Mouse (Mus musculus) frontal cortex, postnatal 14 days (tissue): ENCODE measurements around the gene Slc40a1.

ENCODE experiments used
- DNase-seq, 2 experiments: peaks; one replicate each; pipeline ENCODE4 v3.0.0; 2022; ENCODE audit warnings: low spot score in 2 of 2

Slc40a1 gene

DNA sequence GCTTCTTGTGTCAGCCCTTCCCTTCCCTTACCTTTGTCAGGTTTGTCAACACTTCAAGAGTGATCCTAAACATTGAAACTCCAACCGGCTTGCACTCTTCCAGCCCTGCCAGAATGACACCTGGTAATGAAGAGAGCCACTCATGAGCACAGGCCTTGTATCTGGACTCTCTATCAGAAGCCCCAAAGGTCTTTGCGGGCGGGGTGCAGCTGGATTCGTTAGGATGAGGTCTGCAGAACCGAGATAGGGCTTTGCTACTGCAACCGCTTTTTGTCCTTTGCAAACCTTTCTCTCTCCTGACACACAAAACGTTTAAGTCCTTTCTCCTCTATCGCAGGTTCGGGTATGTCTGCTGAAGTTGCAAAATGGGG lies at the start of gene Slc40a1:
Gene Slc40a1 (minus strand): TSS at position 131 of the 371 bp plus-strand sequence.
- DNase-seq, result no peak

DNA sequence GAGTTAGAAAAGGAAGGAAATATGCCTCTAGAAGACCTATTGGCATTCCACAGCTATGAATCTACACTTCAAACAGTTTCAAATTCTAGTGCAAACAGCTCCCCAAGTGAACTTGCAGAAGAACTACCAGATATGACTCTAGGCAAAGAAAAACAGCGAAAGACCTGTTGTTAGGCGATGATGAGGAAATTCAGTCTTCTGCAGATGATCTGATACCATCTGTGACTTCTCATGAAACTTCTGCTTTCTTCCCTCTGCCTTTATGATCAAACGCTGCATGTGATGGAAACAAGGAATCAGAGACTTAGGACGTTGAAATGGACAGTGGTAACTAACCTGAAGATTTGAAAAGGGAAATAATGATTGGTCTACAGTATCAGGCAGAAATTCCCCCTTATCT lies 45.0 kb upstream of the Slc40a1 start:
- no peak for DNase-seq

DNA sequence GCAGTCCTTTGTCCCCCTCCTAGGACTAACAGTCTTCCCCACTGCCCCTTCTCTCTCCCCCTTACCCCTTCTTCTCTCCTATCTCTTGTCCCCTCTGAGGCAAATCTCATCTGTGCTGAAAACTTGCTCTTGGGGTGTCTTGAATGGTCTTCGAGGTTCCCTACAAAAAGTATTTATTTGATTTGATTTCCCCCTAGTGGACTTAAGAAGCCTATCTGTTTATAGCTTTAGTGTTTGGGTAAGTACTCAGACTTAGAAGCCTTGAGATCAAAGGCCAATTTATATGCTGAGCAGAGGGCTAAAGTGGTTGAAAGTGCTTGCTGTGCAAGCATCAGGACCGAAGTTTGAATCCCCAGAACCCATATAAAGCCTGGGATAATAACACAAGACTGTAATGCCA lies 22.7 kb upstream of the Slc40a1 start:
- no peak for DNase-seq

DNA sequence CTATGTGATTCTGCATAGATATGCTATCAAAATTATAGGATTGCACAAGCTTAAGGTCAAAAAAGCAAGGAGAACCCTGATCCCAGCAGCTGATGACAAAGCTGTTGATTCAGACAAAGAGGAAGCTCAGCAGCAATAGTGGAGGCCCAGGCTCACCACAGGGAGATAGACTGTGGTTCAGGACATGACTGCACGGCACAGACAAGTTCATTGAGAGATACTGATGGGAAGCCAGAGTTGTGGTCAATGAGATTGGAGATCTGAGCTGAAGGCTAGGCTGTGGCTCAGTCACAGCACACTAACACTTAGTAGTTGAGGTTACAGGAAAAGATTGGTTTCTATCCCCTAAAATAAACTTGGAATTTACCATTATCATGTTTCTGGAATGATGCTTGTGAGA lies 21.5 kb upstream of the Slc40a1 start:
- DNase-seq, result no peak

DNA sequence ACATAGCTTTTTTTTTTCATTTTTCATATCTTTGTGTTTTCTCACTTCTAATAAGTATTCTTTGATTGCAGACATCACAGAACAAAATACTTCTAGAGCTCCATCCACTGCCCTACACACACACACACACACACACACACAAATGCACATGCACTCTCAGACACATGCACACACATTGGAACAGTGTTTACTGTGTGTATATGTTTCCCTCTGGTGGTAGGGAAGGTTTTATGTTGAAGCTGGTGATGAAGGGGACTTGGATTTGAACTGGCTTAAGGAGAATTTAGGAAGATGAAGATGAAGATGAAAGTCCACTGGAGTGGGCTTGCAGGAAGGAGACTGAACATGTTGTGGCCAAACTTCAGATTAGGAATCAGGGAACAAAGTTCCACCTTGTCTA lies 4.8 kb upstream of the Slc40a1 start:
- DNase-seq, result no peak

DNA sequence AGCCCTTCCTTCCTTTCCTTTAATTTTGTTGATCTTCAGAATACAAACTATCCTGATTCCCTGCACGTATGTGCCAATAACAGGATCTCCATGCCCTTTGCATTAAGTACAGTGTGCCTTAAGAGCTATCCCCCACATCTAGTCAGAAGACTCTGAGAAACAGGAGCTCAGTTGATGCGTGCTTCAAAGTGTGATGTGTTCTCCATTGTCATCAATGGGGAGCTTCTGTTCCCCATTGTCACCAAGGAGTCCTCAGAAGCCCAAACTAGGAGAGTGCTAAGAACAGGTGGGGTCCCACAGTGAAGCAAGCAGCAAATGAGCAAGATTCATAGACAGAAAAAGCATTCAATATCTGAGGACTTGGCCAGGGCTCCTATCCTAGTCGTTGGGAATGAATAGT lies 588 bp upstream of the Slc40a1 start:
- no peak for DNase-seq

DNA sequence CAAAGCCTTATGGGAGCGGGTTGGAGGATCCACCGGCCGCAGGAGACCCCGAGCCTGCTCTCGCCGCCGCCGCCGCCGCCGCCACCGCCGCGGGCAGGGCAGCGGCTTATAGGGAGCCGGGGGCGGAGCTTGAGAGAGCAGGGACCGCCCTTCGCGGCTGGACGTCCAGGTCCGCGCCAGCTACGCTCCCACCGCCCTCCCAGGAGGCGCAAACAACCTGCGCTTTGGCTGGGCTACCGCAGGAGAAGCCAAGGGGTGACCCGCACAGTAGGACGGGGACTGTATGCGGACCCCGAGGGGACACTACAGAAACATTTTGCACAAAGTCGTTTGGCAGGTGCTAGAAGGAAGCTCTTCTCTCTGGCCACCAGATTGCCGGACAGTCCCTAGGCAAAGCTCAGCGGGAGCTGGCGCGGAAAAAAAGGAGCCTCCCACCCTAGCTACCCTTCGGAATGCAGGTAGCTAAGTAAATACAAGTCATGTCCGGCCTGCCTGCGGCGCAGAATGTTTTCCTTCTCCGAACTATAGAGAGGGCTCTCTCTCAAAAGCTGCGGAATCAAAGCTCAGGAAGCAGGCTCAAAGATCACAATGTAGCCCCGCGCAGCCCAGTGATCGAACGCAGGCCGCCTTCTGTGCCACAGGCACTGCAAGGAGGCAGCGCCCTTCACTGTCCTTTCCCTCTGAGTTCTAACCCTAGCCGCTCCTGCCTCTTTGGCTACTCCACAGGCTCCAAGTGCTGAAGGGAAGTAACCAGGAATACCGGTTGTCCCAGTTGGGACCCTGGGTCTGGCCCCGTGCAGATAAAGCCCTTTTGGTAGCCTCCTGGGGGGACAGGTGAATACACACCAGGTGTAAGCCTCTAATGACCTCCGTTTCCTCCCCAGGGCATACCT lies 577 bp downstream of the Slc40a1 start:
- DNase-seq, result peak; percentile 16 to 51

DNA sequence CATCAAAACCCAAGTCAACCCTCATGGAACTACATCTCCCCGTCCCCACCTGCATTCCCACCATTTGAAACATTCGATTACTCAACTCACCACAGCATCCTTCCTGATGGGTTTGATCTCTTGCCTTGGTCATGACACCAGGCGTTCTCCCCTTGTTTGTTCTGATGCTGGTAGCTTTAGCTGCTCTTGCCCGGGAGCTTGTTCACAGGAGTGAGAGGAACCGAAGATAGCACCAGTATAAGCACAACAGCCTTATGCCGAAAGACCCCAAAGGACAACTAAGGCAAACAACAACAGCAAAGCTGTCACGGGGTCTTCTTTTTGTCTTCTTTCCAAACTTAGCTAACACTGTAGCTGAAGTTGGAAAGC lies 1.2 kb downstream of the Slc40a1 start:
- DNase-seq, result no peak

DNA sequence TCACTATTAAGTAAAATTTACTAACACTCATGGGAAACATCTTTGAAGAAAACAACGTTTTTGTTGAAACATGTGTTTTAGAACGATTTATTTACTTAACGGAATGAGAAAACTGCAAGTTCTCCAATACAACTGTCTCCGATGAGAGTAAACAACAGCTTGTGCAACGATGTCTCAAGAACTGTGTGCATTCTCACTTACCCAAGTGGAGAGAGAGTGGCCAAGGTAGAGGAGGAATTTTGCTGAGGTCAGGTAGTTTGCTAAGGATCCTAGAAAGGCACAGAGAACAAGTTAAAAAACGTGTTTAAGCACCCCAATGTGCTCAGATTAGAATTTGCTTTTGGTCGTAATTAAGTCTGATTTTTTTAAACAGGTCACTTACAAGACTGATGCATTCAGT lies 1.8 kb downstream of the Slc40a1 start:
- DNase-seq, result no peak

DNA sequence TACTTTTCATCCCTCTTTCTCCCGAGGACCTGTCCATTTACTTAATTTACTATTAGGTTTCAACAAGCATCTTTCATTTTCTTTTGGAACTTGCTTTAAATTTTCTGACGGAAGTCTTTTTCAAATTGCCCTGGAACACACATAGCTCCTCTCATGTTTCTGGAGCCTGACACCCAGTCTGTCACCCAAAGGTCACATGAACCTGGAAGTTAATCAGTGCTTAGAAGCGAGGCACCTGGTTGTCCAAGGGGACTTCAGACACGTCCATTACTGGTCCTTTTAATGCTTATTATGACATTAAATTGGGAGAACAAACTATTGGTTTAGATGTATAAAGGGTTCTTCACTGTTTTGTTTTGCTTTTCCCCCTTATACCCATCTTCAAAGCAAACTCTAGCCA lies 3.0 kb downstream of the Slc40a1 start:
- DNase-seq, result no peak

DNA sequence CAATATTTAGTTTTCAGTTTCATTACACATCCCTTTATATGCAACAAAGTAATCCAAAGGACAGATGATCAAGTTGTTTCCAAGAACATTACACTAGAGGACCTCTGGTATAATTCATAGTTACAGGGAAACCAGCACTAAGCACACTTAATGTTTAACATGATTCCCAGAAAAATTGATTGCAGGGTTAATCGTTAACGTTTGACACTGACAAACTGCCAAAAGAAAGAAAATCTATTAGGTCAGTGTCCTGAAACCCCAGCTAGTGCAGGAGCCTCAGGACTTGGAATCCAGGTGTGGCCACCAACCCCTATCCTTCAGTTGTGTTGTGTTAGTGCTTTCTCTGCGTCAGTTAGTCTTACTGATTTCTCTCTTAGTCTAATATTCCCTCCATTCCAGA lies 5.6 kb downstream of the Slc40a1 start:
- DNase-seq, result no peak

DNA sequence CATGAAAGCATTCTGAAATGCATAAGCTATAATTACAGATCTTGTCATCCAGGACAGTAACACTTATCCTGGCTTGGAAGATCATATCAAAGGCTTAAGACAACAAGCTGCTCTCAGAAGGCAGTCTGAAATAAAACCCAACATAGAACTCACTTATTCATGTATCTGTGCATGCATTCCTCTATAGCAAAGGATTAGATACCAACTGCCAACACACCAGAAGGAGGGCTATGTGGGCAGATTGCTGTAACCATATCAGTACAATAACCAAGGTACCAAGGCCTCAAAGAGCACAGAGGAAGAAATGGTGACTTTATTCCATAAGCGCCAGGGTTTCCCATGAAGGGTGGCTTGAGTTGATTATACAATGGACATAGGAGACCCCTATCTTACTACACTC lies 6.6 kb downstream of the Slc40a1 start:
- DNase-seq, result no peak

DNA sequence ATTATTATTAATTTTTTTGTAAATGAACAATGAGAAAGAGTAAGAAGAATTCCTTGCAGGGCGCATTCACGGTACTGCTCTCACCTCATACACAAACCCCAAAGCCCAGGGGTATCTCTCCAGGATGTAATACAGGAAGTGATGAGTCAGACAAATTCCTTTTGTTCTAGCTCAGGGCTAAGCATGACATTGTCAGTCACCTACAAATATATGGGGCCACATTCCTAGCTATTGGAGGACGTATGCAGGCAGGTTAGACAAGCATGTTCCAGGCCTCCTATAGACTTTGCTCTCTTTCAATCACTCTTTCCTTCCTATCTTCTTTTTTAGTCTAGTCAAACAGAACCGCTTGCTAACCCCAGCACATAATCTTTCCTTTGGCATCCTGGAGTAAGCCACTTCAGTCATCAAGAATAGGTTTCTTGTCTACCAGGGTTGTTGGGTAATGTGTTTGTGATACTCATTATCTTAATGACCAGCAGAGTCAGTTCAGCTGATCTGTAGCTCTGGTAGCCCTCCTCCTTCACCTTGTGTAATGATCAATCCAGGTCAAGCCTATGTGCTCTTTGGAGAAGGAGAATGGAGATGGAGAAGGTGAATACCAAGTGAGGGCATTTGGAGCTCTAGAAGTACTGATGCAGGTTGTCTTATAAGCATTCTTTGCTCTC lies 9.1 kb downstream of the Slc40a1 start:
- DNase-seq, result no peak

DNA sequence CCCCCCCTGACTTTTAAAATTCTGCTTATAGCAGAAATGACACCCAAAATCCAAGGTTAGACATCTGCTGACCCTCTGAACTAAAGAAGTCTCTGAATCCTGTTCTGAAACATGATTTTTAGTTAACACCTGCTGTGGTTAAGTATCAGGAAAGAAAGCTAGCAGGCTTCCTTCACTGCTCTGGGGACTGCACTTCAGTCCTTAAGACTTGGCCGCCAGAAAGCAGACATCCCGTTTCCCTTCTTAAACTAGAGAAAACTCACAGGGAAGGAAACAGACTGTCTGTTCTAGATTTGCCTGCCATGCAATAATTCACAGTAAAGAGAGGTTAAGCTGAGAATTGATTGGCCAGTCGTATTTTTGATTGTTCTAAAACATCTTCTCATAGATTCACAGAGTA lies 10.1 kb downstream of the Slc40a1 start:
- DNase-seq, result no peak

DNA sequence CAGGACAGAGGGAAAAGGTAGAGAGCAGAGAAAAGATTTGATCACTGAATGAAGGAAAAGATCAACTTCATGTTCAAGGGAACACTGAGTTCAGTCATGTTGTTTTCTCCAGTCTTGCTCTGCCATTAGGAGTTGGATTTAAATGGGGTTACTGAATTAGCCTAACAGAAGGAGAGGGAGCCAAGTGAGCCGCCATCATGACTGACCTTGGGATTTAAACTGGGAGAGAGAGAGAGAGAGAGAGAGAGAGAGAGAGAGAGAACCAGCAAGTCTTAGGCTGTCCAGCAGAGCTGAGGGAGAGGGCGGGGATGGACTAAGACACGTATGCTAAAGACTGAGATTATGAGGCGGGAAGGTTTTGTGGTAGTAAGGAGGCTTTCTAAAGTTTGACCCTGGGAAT lies 12.1 kb downstream of the Slc40a1 start:
- no peak for DNase-seq

DNA sequence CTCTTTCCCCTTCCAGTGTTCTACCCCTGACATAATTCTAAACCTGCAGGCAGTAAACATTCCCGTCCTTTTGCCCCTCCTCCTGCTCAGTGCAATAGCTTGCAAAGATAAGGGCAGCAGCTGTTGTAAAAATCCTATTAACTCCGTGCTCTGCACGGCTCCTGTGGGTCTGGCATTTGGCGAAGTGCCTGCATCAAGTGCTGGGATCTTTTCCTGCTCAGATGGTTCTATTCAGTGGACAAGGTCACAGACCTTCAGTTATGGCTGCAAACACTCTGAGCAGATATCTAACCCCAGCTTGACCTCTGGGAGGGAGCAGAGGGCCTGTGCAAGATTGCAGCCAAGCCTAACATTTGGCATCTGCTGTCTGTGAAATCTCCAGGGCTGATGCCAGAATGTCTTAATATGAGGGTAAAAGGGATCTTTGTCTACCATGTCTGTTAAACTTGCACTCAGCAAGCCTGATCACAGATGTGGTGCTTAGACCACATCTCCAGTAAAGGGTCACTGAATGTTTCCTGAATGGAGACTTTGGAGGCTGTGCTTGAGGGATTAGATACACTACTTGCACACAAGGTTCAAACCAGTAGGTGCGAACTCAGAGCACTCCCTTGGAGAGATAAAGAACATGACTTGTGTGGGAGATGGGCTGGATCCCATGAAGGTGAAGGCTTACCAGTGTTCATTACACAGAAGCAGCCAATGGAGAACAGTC lies 21.1 kb downstream of the Slc40a1 start:
- no peak for DNase-seq

DNA sequence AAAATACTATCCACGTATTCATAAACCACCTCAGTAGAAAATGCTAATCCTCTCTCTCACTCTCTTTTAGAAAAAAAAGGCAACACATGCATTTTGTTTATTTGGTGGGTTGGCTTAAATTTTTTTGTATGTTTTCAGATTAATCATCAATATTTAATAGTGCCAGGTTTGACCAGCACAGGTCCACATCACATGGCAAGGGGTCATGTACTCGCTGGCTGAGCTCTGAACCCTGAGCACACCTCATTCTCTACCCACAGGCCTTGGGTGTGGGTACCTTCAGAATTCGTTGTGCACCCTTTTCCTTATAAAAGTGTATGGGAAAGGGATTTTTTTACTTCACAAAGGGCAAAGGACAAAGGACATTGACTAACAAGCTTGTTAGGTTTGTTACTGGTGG lies 22.2 kb downstream of the Slc40a1 start:
- DNase-seq, result no peak

DNA sequence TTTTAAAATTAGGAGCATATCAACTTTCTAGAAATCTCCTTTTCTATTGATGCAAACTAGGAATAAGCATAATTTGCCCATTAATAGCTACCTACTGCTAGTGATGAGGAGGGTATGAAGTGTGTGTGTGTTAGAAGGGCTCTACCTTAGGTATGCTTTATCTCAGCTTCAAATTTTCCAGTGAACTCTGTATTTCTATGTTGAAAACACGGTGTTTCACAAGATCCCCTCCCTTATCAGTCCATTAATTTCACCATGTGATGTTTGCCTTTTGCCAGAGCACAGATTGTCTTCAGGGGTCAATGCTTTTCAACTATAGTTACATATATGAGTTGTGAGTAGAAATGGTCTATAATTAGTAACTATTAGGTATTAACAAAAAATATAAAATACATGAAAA lies 28.3 kb downstream of the Slc40a1 start:
- DNase-seq, result no peak

DNA sequence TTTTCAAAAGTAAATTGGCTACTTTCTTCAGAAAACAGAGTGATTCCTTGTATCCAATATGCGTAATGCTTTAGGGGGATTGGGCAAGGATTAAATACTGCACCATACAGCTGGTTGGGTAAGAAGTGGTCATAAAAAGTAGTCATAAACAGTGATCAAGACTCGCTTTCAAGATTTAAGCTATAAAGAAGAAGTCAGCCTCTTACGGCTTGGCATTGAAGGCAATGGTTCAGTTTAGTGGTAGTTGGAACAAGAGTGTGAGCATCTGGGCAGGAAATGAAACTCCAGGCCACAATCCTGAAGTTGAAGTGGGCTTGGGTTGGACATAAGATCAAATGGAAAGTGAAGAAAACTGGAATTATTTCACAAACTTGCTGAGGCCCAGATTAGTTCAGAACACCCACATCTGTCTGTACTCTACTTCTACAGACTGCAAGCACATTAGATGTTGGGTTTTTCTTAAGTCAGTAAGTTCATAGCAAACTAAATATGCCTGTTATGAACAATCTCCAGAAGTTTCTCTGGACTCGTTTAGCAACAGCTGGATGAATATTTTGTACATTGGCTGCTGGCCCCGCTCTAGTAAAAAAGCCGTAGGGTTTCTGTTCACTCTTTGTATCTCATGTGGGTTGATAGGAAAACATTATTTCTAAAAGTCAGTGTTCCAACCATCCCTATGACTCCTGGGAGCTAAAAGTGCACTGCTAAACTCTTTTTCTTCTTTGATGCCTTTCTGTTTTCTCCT lies 32.0 kb downstream of the Slc40a1 start:
- DNase-seq, result no peak

DNA sequence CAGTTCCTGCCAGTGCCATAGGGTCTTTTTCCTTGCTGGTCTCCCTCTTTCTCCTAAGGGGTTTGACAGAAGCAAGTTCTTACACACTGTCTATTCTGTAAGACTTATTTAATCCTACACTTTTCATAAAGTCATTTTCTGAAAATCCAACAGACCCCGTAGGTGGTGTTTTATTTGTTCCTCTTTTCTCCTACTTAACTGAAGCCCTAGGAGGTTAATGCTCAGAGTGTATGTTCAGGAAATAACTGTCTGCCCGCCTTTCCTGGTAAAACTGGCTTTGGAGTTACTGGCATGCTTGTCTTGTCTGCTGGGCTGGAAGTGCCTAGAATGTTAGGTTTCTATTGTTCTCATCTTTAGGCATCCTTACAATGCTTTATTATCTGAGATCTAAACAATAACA lies 34.3 kb downstream of the Slc40a1 start:
- no peak for DNase-seq

DNA sequence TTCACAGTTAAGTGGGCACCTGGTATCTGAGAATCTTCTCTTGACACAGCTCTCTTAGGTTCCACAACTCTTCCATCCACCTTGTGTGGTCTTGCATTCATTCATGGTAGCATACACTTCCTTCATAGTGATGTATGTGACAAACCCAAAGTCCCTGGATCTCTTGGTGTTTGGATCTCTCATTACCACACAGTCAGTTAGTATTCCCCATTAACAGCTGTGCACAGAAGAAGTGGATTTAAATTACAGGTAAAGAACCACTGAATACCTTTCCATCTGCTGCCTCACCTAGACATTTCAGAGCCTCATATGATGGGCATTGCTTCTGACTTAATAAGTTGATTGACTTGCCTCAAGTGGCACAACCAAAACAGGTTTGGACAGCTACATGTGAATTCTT lies 36.1 kb downstream of the Slc40a1 start, which contains the start of gene Gm5269:
Gene Gm5269 (minus strand): TSS at position 101 of the 400 bp plus-strand sequence.
- no peak for DNase-seq

DNA sequence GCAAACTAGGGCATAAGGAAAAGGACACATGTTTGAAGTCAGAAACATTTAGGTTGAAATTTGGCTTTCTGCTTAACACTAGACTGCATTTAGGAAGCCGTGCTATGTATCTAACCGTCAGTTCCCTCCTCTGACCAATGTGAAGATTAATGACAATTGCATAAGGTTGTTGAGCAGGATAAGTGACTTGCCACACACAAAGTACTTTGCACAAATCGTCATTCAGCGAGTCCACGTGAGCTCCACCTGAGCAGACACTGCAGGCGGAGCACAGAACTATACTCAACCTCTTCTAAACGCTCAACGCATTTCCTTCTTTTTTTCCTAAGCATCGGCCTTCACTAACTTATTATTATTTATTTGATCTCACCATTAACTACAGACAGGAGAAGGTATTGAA lies 39.5 kb downstream of the Slc40a1 start:
- no peak for DNase-seq
